Mouse (Mus musculus): ENCODE measurements around the gene Tiparp.

Tiparp gene

GRCm38 (mm10) chr3:65527691-65528601, at the start of gene Tiparp:
Gene Tiparp, plus strand, starts transcription at chr3:65528410.
- peak; percentile 86 for ATAC-seq (ENCODE audit: insufficient number of reproducible peaks, low FRiP score, low TSS enrichment)

- no peak for ATAC-seq (ENCODE audit: insufficient number of reproducible peaks, low FRiP score, low TSS enrichment)
These were observed 47.5 kb upstream of the Tiparp start for GRCm38 (mm10) chr3:65480676-65481075.

- ATAC-seq (ENCODE audit: insufficient number of reproducible peaks, low FRiP score, low TSS enrichment), result no peak
These were observed 45.9 kb upstream of the Tiparp start for GRCm38 (mm10) chr3:65482266-65482665.

- ATAC-seq (ENCODE audit: insufficient number of reproducible peaks, low FRiP score, low TSS enrichment), result no peak
These were observed 45.4 kb upstream of the Tiparp start for GRCm38 (mm10) chr3:65482698-65483407.

GRCm38 (mm10) chr3:65484161-65484733, 44.0 kb upstream of the Tiparp start:
- no peak for ATAC-seq (ENCODE audit: insufficient number of reproducible peaks, low FRiP score, low TSS enrichment)

GRCm38 (mm10) chr3:65487419-65488088, 40.7 kb upstream of the Tiparp start:
- ATAC-seq (ENCODE audit: insufficient number of reproducible peaks, low FRiP score, low TSS enrichment), result no peak

GRCm38 (mm10) chr3:65488556-65489244, 39.5 kb upstream of the Tiparp start:
- no peak for ATAC-seq (ENCODE audit: insufficient number of reproducible peaks, low FRiP score, low TSS enrichment)

GRCm38 (mm10) chr3:65489601-65490000, 38.6 kb upstream of the Tiparp start:
- ATAC-seq (ENCODE audit: insufficient number of reproducible peaks, low FRiP score, low TSS enrichment), result no peak

- ATAC-seq (ENCODE audit: insufficient number of reproducible peaks, low FRiP score, low TSS enrichment), result no peak
These were observed 33.9 kb upstream of the Tiparp start for GRCm38 (mm10) chr3:65494291-65494763.

GRCm38 (mm10) chr3:65507766-65508165, 20.4 kb upstream of the Tiparp start:
- ATAC-seq (ENCODE audit: insufficient number of reproducible peaks, low FRiP score, low TSS enrichment), result no peak

- no peak for ATAC-seq (ENCODE audit: insufficient number of reproducible peaks, low FRiP score, low TSS enrichment)
These were observed 17.6 kb upstream of the Tiparp start for GRCm38 (mm10) chr3:65510588-65510987.

GRCm38 (mm10) chr3:65515751-65516150, 12.5 kb upstream of the Tiparp start:
- ATAC-seq (ENCODE audit: insufficient number of reproducible peaks, low FRiP score, low TSS enrichment), result no peak

- ATAC-seq (ENCODE audit: insufficient number of reproducible peaks, low FRiP score, low TSS enrichment), result no peak
These were observed 11.7 kb upstream of the Tiparp start for GRCm38 (mm10) chr3:65516526-65516925.

GRCm38 (mm10) chr3:65517141-65517540, 11.1 kb upstream of the Tiparp start:
- no peak for ATAC-seq (ENCODE audit: insufficient number of reproducible peaks, low FRiP score, low TSS enrichment)

- no peak for ATAC-seq (ENCODE audit: insufficient number of reproducible peaks, low FRiP score, low TSS enrichment)
These were observed 10.3 kb upstream of the Tiparp start for GRCm38 (mm10) chr3:65517747-65518527.

GRCm38 (mm10) chr3:65521391-65521790, 6.8 kb upstream of the Tiparp start:
- no peak for ATAC-seq (ENCODE audit: insufficient number of reproducible peaks, low FRiP score, low TSS enrichment)

- ATAC-seq (ENCODE audit: insufficient number of reproducible peaks, low FRiP score, low TSS enrichment), result no peak
These were observed 4.8 kb upstream of the Tiparp start for GRCm38 (mm10) chr3:65523397-65523796.

- ATAC-seq (ENCODE audit: insufficient number of reproducible peaks, low FRiP score, low TSS enrichment), result no peak
These were observed 2.5 kb upstream of the Tiparp start for GRCm38 (mm10) chr3:65525731-65526130.

- ATAC-seq (ENCODE audit: insufficient number of reproducible peaks, low FRiP score, low TSS enrichment), result no peak
These were observed 1.0 kb upstream of the Tiparp start for GRCm38 (mm10) chr3:65527196-65527595.

Measured in cerebellum, adult (tissue).